Mouse (Mus musculus) lung, postnatal 0 days (tissue): ENCODE measurements around the gene Yap1.

Experiments
- CTCF ChIP-seq: IDR thresholded peaks from 2 replicates; pipeline ENCODE4 v1.5.1; 2016; ENCODE audit warnings: antibody characterized with exemption, mild to moderate bottlenecking
- EP300 ChIP-seq: IDR thresholded peaks from 2 replicates; pipeline ENCODE4 v1.6.1; 2016; ENCODE audit warnings: antibody characterized with exemption, mild to moderate bottlenecking, control low read depth

- no peak for TF ChIP-seq CTCF
- TF ChIP-seq EP300 = no peak
Measured at GRCm38 (mm10) chr9:8003301-8004271, 810 bp downstream of the Yap1 start.
